Mouse (Mus musculus): ENCODE measurements around the gene Gm17416.
A peak's percentile ranks its signal among the peaks of the same experiment; 100 is the strongest.

Gm17416 gene

DNA sequence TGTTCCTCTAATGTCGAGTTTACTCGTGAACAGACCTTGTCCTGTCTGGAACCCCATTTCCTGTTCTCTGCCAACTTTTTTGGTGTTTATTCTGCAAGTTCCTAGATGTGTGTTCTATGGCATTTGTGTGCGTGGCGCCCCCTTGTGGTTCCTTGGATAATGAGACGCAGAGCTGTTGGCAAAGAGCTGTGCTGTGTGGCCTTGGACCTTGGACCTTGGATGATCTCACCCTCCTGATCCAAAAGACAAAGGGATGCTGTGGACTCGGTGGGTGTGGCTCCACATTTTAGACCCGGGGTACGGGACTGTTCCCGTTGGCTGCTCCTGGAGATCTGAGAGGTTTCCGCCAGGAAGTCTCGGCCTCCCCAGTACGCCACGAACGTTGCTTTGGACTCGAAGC lies 34.9 kb downstream of the Gm17416 start, which contains the start of gene Defb36:
TSS of gene Defb36 (plus strand) at position 271 of the 400 bp plus-strand sequence.
- peak; percentile 50 for DNase-seq (ENCODE audit: low read depth, low spot score)

DNA sequence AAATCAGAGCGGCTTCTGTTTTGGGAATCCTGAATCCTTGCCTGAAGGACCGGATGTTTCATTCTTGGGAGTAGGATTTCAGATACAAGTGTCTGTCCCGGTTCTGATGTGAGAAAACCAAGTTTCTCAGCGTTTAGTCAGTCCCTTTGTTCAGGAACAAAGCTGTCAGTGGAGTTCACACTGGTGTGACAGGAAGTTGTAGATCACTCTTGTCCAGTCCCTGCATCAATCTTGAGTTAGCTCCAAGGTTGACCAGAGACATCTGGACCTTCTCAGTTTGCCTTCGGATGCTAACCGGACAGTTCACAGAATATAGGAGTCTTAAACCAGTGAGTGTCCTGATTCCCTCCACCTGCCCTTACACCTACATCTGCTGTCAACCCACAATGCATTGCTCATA lies 38.6 kb downstream of the Gm17416 start:
- DNase-seq (ENCODE audit: low read depth, low spot score), result no peak

GRCm38 (mm10) chr2:152608719-152609118 lies 39.6 kb downstream of the Gm17416 start:
- no peak for DNase-seq (ENCODE audit: low read depth, low spot score)

DNA sequence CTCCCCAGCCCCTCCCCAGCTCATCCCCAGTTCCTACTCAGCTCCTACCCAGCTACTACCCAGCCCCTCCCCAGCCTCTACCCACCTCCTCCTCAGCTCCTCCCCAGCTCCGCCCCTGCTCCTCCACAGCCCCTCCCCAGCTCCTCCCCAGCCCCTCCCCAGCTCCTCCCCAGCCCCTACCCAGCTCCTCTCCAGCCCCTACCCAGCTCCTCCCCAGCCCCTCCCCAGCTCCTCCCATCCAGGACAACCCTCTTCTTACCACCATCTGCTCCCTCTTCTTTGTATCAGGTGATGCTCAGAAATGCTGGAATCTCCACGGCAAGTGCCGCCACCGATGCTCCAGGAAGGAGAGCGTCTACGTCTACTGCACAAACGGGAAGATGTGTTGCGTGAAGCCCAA lies 43.1 kb downstream of the Gm17416 start:
- DNase-seq (ENCODE audit: low read depth, low spot score), result no peak

DNA sequence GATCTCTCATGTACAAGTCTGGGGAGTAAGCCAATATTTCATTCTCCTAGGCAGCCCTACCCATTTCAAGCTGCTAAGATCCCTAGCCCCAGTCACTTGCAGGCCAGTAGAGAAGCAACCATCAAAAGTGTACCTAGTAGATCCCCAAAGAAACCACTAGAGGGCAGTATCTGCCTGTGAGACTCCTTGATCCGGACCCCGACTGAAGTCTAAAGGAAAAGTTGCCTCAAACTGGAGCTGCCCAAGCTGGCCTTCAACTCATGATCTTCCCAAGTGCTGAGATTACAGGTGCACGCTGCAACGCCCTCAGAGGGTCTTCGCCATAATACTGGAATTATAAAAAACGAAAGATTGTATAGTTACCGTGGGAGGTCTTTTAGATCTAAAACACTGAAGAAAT lies 46.4 kb downstream of the Gm17416 start:
- peak; percentile 68 for DNase-seq (ENCODE audit: low read depth, low spot score)

DNA sequence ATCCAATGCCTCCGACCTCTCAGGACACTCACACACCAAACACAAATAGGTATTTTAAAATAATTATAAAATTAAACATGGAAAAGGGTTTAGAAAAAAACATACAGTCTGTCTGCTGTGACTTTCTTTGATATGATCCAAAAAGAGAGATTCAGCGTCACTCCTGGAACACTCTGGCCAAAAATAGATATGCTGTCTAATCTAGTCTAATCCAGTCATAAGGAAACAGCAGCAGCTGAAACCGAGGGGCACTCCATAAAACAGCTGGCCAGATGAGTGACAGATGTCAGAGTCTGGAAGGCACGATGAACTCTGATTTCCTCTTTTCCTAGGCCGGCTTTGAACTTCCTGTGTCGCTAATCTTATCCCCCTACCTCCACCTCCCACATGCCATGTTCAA lies 47.3 kb downstream of the Gm17416 start:
- DNase-seq (ENCODE audit: low read depth, low spot score), result no peak

GRCm38 (mm10) chr2:152617374-152617773 lies 48.2 kb downstream of the Gm17416 start:
- DNase-seq (ENCODE audit: low read depth, low spot score), result peak; percentile 55
